Mouse (Mus musculus) left cerebral cortex, adult 11 months (tissue): ENCODE data around the gene Gramd4.

Source experiments
- DNase-seq: peaks from one replicate; pipeline ENCODE4 v3.0.0; 2022; ENCODE audit warnings: low spot score

Gene Gramd4

DNA sequence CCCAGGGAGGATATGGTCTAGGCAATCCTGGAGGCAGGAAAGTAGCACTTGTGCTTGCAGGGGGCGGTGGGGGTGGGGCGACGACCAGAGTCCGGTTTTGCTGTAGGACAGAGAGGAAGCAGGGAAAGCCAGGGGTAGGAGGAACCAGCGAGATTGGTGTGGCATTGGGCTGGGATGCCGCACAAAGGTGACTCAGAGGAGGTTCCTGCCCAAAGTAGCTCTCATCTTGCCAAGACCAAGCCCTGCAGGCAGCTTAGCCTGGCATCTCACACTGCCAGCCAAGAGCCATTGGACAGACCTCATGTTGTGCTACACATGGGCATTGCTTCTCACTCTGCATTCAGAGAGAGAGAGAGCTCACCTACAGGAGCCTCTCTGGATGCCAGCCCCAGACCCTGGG lies at the start of gene Gramd4:
Gene Gramd4 (plus strand): TSS at position 283 of the 400 bp plus-strand sequence.
- DNase-seq, result no peak

DNA sequence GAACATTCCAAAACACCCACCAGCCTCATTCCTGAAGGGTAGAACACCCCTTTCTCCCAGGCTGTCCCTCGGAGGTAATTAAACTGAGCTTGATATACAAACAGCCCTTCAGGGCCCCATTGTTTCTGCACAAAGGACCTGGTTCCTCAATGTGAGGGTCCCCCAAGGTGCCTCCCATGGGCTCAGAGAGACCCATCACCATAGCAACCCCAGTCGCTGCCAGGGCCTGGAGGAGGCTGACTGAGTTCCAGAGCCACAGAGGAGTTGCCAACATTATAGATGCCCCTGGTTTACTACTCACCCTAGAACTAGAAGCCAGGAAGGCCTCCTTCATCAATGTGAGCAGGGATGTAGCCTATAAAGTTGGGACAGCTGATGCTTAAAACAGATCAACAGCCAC lies 44.4 kb upstream of the Gramd4 start:
- no peak for DNase-seq

GRCm38 (mm10) chr15:86013656-86014055 lies 43.8 kb upstream of the Gramd4 start:
- DNase-seq, result no peak

DNA sequence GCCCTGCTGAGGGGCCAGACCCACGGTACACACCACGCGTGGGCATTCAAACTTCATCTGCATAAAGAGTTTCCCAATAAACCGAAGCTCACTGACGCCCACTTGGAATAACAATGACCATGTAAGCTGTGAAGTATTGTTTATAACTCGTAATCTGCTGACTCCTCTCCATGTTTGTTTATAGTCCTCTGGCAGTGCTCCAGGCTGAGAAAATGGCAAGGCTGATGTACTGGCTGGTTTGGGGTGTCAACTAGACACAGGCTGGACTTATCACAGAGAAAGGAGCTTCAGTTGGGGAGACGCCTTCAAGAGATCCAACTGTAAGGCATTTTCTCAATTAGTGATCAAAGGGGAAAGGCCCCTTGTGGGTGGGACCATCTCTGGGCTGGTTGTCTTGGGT lies 42.5 kb upstream of the Gramd4 start:
- DNase-seq, result no peak

- DNase-seq, result no peak
These were observed 41.5 kb upstream of the Gramd4 start for GRCm38 (mm10) chr15:86015860-86016541.

DNA sequence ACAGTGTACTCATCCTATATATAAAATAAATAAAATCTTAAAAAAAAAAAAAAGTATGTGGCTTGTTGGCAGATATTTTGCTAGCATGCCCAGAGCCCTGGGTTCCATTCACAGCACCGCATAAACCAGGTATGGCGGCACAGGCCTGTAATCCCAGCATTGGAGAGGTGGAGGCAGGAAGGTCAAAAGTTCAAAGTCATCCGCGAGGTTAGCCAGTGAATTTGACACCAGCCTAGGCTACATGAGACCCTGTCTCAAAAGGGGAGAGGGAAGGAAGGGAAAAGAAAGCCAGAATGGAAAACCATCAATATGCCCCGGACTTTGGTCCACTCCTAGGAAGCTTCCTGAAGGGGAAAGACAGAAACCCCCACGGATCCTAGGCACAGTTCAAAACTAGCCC lies 40.2 kb upstream of the Gramd4 start:
- no peak for DNase-seq

- no peak for DNase-seq
These were observed 38.6 kb upstream of the Gramd4 start for GRCm38 (mm10) chr15:86018753-86019512.

- no peak for DNase-seq
These were observed 37.5 kb upstream of the Gramd4 start for GRCm38 (mm10) chr15:86020008-86020407.

- no peak for DNase-seq
These were observed 36.2 kb upstream of the Gramd4 start for GRCm38 (mm10) chr15:86021301-86021700.

DNA sequence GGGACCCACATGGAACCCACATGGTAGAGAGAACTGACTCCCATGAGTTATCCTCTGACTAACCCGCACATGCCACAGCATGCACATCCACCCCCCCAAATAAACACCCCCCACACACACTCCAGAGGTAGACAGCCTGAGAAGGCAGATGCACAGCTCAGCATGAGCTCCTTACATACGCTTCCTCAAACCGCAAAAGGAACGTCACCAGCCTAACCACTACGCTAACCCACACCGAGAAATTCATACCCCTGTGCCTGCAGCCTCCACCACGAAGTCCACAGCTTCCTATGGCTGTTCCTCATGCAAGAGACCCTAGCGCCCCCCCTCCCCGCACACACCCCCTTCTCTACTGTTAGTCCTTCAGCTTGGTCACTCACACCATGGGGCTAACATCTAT lies 35.5 kb upstream of the Gramd4 start:
- DNase-seq, result no peak

DNA sequence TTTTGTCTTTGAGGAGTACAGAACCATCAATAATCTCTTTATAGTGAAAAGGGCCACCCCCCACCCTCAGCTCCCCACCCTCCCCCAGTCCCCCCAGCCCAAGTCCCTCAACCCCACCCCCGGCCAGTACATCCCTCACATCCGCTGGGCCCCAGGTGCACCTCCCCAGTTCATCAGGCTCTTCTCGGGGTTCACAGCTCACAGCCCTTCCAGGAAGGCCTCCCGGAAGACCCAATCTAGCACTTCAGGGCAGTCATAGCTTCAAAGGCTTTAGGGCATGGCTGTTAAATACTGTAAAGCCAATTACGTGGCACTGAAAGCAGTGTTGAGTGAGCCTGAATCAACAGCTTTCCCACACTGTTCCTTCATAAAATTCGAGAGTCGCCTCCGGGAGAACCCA lies 29.6 kb upstream of the Gramd4 start:
- DNase-seq, result no peak

DNA sequence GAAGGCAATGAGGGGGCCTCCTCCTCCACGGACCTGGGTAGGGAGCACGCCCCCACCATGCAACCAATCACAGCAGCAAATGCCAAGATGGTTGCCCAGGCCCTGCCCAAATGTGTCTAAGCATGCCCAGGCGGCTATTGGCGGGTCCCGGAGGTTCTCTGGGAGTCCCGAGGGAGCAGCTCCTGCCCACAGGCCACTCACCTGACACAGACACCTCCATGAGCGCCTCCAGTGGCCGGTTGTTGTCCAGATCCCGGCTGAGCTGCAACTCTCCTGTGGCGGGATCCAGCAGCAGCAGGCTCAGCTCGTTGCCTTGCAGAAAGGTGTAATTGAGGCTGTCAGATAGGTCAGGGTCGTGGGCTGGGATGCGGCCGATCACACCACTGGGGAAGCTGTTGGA lies 27.5 kb upstream of the Gramd4 start:
- no peak for DNase-seq

DNA sequence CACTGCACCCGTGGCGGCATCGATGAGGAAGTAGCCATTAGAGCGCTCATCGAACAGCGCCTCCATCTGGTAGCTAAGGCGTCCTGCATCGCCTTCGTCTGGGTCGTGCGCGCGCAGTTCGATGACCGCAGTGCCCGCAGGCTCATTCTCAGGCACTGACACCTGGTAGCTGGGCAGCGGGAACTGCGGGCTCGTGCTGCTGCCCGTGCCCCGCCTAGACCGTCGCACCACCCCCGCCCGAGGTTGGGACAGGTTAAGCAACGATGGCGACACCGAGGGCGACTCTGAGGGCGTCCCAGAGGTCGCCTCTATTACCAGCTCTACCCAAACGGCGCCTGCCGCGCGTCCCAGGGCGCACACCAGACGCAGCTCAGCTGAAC lies 24.7 kb upstream of the Gramd4 start:
- no peak for DNase-seq

DNA sequence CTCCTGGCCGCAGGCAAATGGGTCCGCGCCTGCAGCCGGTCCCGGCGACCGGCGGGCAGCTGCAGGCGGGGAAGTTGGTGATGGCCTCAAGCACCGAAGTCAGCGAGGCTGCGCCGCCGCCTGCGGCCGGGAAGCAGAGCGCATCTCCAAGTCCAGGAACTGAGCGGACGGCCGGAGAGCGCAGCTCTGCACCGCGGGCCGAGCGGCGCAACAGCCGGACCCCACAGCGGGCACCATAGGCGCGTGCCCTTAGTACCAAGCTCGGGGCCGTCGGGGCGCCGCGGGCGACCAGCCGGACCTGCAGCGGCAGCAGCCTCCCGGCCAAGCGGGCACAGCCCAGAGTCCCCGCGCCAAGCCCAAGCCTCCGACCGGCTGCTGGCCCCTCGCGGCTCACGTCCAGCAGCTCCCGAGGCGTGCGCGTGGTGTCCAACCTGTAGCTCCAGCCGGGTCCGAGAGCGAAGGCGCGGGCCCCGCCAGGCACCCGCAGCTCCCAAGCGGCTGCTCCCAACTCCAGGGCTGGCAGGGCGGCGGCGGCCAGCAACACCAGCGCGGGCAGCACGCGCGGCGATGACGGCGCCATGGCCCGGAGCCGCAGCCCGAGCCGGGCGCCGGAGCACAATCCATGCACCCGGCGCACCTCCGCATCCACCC lies 24.2 kb upstream of the Gramd4 start, which contains the start of gene Celsr1:
Gene Celsr1 (minus strand): TSS at position 587 of the 651 bp plus-strand sequence.
- no peak for DNase-seq

GRCm38 (mm10) chr15:86034021-86034523 lies 23.4 kb upstream of the Gramd4 start:
- no peak for DNase-seq

DNA sequence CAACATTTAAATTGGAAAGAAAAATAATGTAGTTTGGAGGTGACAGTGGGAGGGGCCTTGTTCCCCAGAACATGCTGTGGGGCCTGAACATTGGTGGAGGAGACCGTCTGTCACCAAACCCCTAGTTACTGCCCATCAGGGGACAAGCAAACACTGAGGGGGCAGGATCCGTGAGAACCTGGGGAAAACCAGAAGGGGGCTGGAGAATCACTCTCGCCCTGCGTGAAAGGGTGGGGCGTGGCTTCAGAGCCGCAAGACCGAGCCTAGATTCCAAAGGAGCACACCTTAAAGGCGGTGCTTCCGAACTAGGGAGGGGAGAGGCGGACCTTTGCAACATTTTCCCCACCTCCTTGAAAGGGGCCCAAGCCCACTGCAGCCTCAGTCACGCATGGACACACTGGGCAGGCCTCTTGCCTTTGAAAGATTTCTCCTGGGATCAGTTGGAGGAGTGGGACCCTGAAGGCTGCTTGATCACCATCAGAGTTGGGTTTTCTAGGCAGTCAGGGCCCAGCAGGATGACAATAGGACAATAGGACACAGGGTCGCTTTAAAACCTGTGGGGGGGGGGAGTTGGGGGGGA lies 22.6 kb upstream of the Gramd4 start:
- DNase-seq, result no peak

- DNase-seq, result no peak
These were observed 21.6 kb upstream of the Gramd4 start for GRCm38 (mm10) chr15:86035913-86036312.

DNA sequence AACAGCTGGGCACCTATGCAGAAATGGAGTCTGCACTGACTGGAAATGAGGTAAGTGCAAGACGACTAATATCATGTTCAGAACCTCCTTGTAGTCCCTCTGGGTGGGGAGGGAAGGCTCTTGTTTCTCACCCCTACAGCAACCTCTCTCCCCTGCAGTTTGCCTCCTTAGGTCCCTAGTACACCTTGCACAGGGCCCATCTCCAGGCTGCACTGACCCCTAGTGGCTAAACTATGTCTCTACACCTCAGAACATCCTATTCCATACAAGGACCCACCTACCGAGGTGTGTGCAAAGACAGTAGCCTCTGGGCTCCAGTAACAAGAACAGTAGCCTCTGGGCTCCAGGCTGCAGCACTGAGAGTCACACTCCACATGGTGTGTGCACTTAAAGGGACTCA lies 18.7 kb upstream of the Gramd4 start:
- no peak for DNase-seq

- DNase-seq, result no peak
These were observed 16.1 kb upstream of the Gramd4 start for GRCm38 (mm10) chr15:86041421-86041820.

DNA sequence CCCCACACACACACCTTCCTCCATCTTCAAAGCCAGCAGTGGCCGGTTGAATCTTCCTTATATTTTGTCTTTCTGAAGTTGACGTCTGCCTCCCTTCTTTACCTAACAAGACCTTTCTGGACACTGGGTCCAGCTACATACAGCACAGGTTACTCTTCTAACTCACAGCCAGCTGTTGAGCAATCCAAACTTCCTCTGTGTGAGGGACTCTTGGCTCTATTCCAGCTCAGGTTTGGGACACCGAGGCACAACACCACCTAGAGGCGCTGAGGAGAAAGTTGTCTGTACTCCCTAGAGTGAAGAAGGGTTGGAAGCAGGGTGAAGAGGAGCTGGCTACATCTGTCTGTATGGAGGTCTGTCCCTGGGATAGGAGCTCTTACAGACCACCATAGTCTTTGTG lies 15.1 kb upstream of the Gramd4 start:
- no peak for DNase-seq

GRCm38 (mm10) chr15:86049510-86049909 lies 8.0 kb upstream of the Gramd4 start:
- DNase-seq, result no peak

GRCm38 (mm10) chr15:86050170-86050743 lies 7.2 kb upstream of the Gramd4 start:
- DNase-seq, result no peak
